Mouse (Mus musculus) midbrain, embryonic 14.5 days (tissue): ENCODE results near the gene Bcl2l1. TPM values are rescaled to one million over a fixed set of nuclear protein-coding genes. Genes with fewer than 3 reads are reported as not detected.

Experiments used
- ATAC-seq: fragments of 200-750 bp; cut with Nextera tagmentation; 2 replicates; pipeline ENCODE4 v1.8.0; 2017; ENCODE audit warnings: moderate number of reproducible peaks, moderate library complexity; ENCODE audit not compliant: low FRiP score, low TSS enrichment
- DNase-seq: peaks from one replicate; pipeline ENCODE4 v3.0.0-alpha.2; 2015
- H3K27ac ChIP-seq: fragments of 300-500 bp; sonication (generic); replicated peaks from 2 replicates; pipeline ENCODE4 v1.5.1; 2014; ENCODE audit warnings: mild to moderate bottlenecking, low read depth, low read length, moderate library complexity
- H3K27me3 ChIP-seq: fragments of 300-500 bp; sonication (generic); 2 replicates; pipeline ENCODE4 v1.6.1; 2014; ENCODE audit warnings: low read length, control low read depth, mixed read lengths; ENCODE audit not compliant: control insufficient read depth, insufficient read depth
- H3K36me3 ChIP-seq: fragments of 300-500 bp; sonication (generic); 2 replicates; pipeline ENCODE4 v1.6.1; 2014; ENCODE audit warnings: low read length, control low read depth; ENCODE audit not compliant: control insufficient read depth, insufficient read depth
- H3K4me1 ChIP-seq: fragments of 300-500 bp; sonication (generic); 2 replicates; pipeline ENCODE4 v1.6.1; 2014; ENCODE audit warnings: mild to moderate bottlenecking, antibody characterized with exemption, low read length, control low read depth; ENCODE audit not compliant: control insufficient read depth, insufficient read depth
- H3K4me2 ChIP-seq: fragments of 300-500 bp; sonication (generic); 2 replicates; pipeline ENCODE4 v1.6.1; 2014; ENCODE audit warnings: mild to moderate bottlenecking, low read length, moderate library complexity
- H3K4me3 ChIP-seq: fragments of 300-500 bp; sonication (generic); replicated peaks from 2 replicates; pipeline ENCODE4 v1.5.1; 2014; ENCODE audit warnings: low read depth, low read length
- H3K9ac ChIP-seq: fragments of 300-500 bp; sonication (generic); replicated peaks from 2 replicates; pipeline ENCODE4 v1.6.1; 2014; ENCODE audit warnings: mild to moderate bottlenecking, low read length, moderate library complexity
- H3K9me3 ChIP-seq: fragments of 300-500 bp; sonication (generic); 2 replicates; pipeline ENCODE4 v1.6.1; 2016; ENCODE audit warnings: low read length, control low read depth, mixed read lengths; ENCODE audit not compliant: control insufficient read depth
- WGBS: fragments of 180-500 bp; shearing (Covaris S2); extraction: QIAGEN DNeasy Blood & Tissue Kit; methylation state at CpG from one replicate; pipeline ENCODE4 v1.1.7; 2014; 5-methylcytosine and 5-hydroxymethylcytosine counted together
- polyA plus RNA-seq: library from polyadenylated mRNA; unstranded; fragments of >200 nt; fragmentation: Nextera tagmentation; extraction: Ambion mirVana; gene quantifications from 2 replicates; pipeline ENCODE4 v1.2.1, GENCODE M21; 2014

The Bcl2l1 gene
- polyA plus RNA-seq, 1 experiment from 2014 or later, result 208 TPM

GRCm38 (mm10) chr2:152800762-152801113 lies 30.8 kb downstream of the Bcl2l1 start:
- Histone ChIP-seq H3K4me3 (no peak overlapping the region), H3K27ac (no peak overlapping the region), H3K4me1 (peaks cover 12% of the 10 kb centered on the region), H3K9me3 (no peaks in the 10 kb centered on the region), H3K4me2 (no peak overlapping the region), H3K36me3 (no peaks in the 10 kb centered on the region), H3K27me3 (no peaks in the 10 kb centered on the region), H3K9ac (no peak overlapping the region)
- ATAC-seq (no peak), DNase-seq (no peak)

GRCm38 (mm10) chr2:152799954-152800761 lies 31.4 kb downstream of the Bcl2l1 start:
- DNase-seq (no peak), ATAC-seq (no peak)
- H3K4me2 ChIP-seq, result no peak overlapping the region
- WGBS, result 82% methylated on average over 7 of the region's 7 CpGs
- no peak overlapping the region for H3K4me3 ChIP-seq
- no peak overlapping the region for H3K27ac ChIP-seq
- peaks cover 11% of the 10 kb centered on the region for H3K4me1 ChIP-seq
- H3K27me3 ChIP-seq, result no peaks in the 10 kb centered on the region
- H3K36me3 ChIP-seq, result no peaks in the 10 kb centered on the region
- H3K9ac ChIP-seq, result no peak overlapping the region
- no peaks in the 10 kb centered on the region for H3K9me3 ChIP-seq

- H3K9me3 ChIP-seq, result no peaks in the 10 kb centered on the region
- DNase-seq (no peak), ATAC-seq (no peak)
- H3K9ac ChIP-seq, result no peak overlapping the region
- no peak overlapping the region for H3K4me3 ChIP-seq
- no peak overlapping the region for H3K27ac ChIP-seq
- WGBS, result 100% methylated on average over 1 of the region's 1 CpGs
- H3K4me1 ChIP-seq, result no peaks in the 10 kb centered on the region
- no peaks in the 10 kb centered on the region for H3K27me3 ChIP-seq
- H3K36me3 ChIP-seq, result no peaks in the 10 kb centered on the region
- no peak overlapping the region for H3K4me2 ChIP-seq
Observed at GRCm38 (mm10) chr2:152797589-152797988, 33.9 kb downstream of the Bcl2l1 start.

GRCm38 (mm10) chr2:152794281-152794827 lies 37.2 kb downstream of the Bcl2l1 start:
- Histone ChIP-seq H3K9me3 (no peaks in the 10 kb centered on the region), H3K4me3 (no peak overlapping the region), H3K27me3 (no peaks in the 10 kb centered on the region), H3K4me1 (0 out of 2 replicates have a peak, but pooled peaks cover 3% of the 10 kb centered on the region), H3K36me3 (no peaks in the 10 kb centered on the region), H3K27ac (no peak overlapping the region), H3K9ac (no peak overlapping the region), H3K4me2 (no peak overlapping the region)
- ATAC-seq (no peak), DNase-seq (no peak)
- WGBS, result 80% methylated on average over 9 of the region's 9 CpGs

- no peaks in the 10 kb centered on the region for H3K9me3 ChIP-seq
- H3K27ac ChIP-seq, result no peak overlapping the region
- no peaks in the 10 kb centered on the region for H3K27me3 ChIP-seq
- H3K4me2 ChIP-seq, result no peak overlapping the region
- DNase-seq (no peak), ATAC-seq (no peak)
- no peak overlapping the region for H3K9ac ChIP-seq
- 0 out of 2 replicates have a peak, but pooled peaks cover 3% of the 10 kb centered on the region for H3K4me1 ChIP-seq
- no peak overlapping the region for H3K4me3 ChIP-seq
- H3K36me3 ChIP-seq, result no peaks in the 10 kb centered on the region
- 92% methylated on average over 5 of the region's 5 CpGs for WGBS
Observed at GRCm38 (mm10) chr2:152793381-152793780, 38.1 kb downstream of the Bcl2l1 start.

GRCm38 (mm10) chr2:152792461-152792860 lies 39.1 kb downstream of the Bcl2l1 start:
- 59% methylated on average over 2 of the region's 2 CpGs for WGBS
- no peak for ATAC-seq
- 0 out of 2 replicates have a peak, but pooled peaks cover 3% of the 10 kb centered on the region for H3K4me1 ChIP-seq

GRCm38 (mm10) chr2:152789591-152789999 lies 41.9 kb downstream of the Bcl2l1 start:
- Histone ChIP-seq H3K27ac (no peak overlapping the region), H3K4me1 (0 out of 2 replicates have a peak, but pooled peaks cover 3% of the 10 kb centered on the region), H3K9ac (no peak overlapping the region), H3K27me3 (no peaks in the 10 kb centered on the region), H3K4me2 (no peak overlapping the region), H3K36me3 (0 out of 2 replicates have a peak, but pooled peaks cover 3% of the 10 kb centered on the region), H3K4me3 (no peak overlapping the region), H3K9me3 (no peaks in the 10 kb centered on the region)
- WGBS, result 77% methylated on average over 4 of the region's 4 CpGs
- ATAC-seq (no peak), DNase-seq (no peak)

More at GRCm38 (mm10) chr2:152792461-152792860, 39.1 kb downstream of the Bcl2l1 start:
- Histone ChIP-seq H3K27me3 (no peaks in the 10 kb centered on the region), H3K27ac (no peak overlapping the region), H3K4me3 (no peak overlapping the region), H3K4me2 (no peak overlapping the region), H3K9ac (no peak overlapping the region), H3K36me3 (no peaks in the 10 kb centered on the region), H3K9me3 (no peaks in the 10 kb centered on the region)
- no peak for DNase-seq

- H3K4me3 ChIP-seq, result no peak overlapping the region
- ATAC-seq (no peak), DNase-seq (no peak)
- H3K36me3 ChIP-seq, result 0 out of 2 replicates have a peak, but pooled peaks cover 3% of the 10 kb centered on the region
- no peak overlapping the region for H3K9ac ChIP-seq
- no peaks in the 10 kb centered on the region for H3K27me3 ChIP-seq
- no peak overlapping the region for H3K4me2 ChIP-seq
- no peak overlapping the region for H3K27ac ChIP-seq
- H3K9me3 ChIP-seq, result no peaks in the 10 kb centered on the region
- H3K4me1 ChIP-seq, result 0 out of 2 replicates have a peak, but pooled peaks cover 3% of the 10 kb centered on the region
- WGBS, result 74% methylated on average over 6 of the region's 6 CpGs
Observed at GRCm38 (mm10) chr2:152788892-152789421, 42.6 kb downstream of the Bcl2l1 start.
